Mouse (Mus musculus) megakaryocyte progenitor cell, adult 5-6 weeks (primary cell): ENCODE results near the gene Vrk1. TPM values are rescaled to one million over a fixed set of nuclear protein-coding genes. Genes with fewer than 3 reads are reported as not detected.

Source experiments
- ATAC-seq: replicated peaks from 2 replicates; pipeline ENCODE4 v1.8.0; 2016; ENCODE audit warnings: mild to moderate bottlenecking, moderate TSS enrichment, inconsistent platforms; ENCODE audit not compliant: poor library complexity
- total RNA-seq, 2 experiments: library from RNA; stranded (forward) in 1 of 2; stranded (reverse) in 1 of 2; fragments of 157-497, 149-512 nt in 1 of 2; fragments of 200-1000 nt in 1 of 2; gene quantifications; 2 replicates each; pipeline versions ENCODE4 v1.2.3 to v1.2.4; 2015 to 2017

Vrk1 gene
- total RNA-seq, 2 experiments from 2014 or later, result 137 to 182 TPM

- no peak for ATAC-seq
Measured at GRCm38 (mm10) chr12:105997028-105997786, 12.8 kb upstream of the Vrk1 start.

DNA sequence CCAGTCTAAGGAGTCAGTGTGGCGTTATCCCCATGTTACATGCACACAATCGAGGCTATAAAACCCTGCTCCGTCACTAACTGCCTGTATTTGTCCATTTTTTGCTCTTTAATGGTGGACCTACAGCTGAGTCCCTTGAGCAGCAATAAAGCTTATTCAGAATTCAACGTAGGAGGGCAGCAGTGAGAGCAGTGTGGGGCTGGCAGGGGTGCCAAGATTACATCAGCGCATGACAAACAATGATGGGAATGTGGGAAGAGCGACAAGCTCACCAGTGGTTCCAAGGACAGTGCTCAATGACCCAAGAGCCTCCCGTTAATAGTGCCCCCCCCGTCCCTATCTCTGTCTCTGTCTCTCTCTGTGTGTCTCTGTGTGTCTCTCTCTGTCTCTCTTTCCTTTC, 8.3 kb upstream of the Vrk1 start:
- ATAC-seq, result no peak

DNA sequence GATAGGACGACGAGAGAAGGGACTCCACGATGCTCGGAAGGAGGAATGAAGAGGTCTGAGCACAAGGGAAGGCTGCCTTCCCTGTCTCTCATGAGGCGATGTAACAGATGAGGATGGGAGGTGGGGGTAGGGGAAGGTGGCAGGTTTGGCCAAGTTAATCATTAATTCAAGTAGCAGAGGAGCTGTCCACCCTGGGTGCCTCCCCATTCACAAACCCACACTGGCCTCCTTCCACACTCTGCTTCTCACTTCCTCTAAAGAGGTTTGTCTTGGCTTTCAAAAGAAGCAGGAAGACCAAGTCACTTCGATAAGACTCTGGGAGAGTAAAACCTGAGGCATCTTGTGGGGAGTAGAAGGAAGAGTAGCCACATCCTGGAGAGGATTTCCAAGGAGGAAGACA, 5.3 kb upstream of the Vrk1 start:
- ATAC-seq, result peak; percentile 59

DNA sequence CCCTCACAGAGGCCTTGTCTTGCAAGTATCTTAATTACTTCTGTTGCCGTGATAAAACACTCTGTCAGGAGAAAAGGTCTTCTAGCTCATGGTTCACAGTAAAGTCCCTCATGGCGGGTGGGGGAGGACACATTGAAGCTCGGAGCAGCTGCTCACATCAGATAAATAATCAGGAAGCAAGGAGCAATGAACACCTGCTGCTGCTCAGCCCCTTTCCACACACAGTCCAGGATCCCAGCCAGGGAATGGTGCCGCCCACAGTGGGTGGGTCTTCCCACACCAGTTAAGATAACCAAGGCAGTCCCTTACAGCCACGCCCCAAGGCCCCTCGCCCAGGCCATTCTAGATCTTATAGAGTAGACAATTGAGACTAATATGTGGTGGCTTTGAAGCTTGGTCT, 3.8 kb upstream of the Vrk1 start:
- ATAC-seq, result peak; percentile 38

GRCm38 (mm10) chr12:106008348-106009050, 1.5 kb upstream of the Vrk1 start:
- no peak for ATAC-seq

- no peak for ATAC-seq
Measured at GRCm38 (mm10) chr12:106009122-106009870, 732 bp upstream of the Vrk1 start.

GRCm38 (mm10) chr12:106012161-106012560, 2.1 kb downstream of the Vrk1 start:
- ATAC-seq, result no peak

- peak; percentile 91 for ATAC-seq
Measured at GRCm38 (mm10) chr12:106016265-106017012, 6.4 kb downstream of the Vrk1 start.

DNA sequence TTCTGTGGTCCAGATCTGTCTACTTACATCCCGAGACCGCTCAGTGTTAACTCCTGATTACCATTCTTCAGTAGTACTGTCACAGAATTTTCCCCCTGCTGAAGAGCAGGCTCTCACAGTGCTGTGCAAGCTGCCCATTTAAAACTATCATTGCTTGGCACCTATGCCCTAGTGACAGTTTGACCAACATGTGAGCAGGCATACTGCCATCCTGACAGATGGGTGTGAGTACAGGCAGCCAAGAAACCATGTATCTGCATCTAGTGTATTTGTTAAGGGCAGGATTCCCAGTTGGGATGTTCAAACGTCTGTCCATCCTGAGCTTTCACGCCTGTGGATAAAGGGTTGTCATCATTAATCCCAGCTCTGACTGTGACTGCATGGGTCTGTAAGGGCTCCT, 10.0 kb downstream of the Vrk1 start:
- no peak for ATAC-seq

GRCm38 (mm10) chr12:106023652-106024051, 13.6 kb downstream of the Vrk1 start:
- 0 out of 2 replicates have a peak, but pooled peaks have one; percentile 23 for ATAC-seq

DNA sequence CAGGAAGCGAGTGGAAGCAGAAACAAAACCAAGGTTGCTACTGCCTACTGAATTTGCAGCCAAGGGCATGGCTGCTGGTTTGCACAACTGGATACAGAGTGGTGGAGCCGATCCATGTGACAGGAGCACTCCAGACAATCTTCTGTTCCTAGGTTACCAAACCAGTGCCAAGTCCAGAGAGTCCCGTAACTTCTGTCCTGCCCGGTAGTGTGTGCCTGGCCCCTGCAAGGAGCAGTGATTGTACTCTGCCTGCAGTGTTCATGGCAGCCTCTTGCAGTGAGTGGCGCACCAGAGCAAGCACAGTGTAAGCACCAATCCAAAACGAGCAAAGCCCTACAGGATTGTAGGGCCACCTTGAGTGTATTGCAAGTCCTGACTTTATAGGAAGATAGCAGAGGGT, 15.4 kb downstream of the Vrk1 start:
- peak; percentile 49 for ATAC-seq

DNA sequence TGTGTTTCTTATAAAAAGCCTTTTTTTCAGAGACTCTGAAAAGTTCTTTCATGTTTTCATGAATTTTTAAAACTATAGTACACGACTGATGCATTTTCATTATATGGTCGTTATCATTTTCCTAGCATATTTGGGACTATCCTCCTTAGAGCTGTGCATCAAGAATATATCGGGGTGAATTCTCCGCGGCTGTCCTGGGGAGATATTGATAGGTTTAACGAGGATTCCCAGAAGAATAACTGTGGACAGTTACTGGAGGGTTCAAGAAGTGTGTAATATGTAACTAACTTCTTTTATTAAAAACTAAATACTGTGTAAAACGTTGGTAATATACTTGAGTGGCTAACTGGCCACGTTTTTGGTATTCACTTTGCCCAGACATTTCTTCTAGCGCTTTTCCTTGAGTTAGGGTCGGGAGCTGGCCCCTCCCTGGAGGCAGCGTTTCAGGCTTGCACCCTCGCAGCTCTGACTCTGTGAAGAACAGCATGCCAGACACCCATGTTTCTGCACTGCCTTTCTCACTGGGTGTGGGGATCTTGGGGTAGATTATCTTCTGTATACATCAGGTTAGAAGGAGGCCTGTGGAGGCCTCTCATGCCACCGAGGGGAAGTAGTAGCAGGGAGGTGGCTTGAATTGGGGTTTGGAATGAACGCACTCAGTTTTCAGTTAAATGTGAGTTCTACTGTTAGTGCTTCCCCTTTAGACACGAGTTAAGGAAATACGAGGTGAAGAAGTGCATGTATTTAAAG, 16.5 kb downstream of the Vrk1 start:
- peak; percentile 55 for ATAC-seq

DNA sequence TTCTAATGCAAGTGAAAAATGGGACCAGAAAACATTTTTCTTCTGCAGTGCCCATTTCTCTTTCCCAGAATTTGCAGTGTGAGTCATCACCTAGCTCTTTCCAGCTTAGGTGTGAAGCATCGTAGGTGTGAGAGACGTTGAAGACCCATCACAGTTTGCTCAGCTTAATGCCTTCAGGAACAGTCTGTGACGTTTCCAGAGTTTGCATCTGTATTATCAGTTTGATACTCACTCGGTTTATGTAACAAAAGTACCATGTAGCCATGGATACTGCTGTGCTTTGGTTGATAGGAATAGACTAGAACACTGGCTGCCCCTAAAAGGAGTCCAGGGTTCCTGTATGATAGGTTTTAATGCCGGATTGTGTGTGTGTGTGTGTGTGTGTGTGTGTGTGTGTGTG, 17.3 kb downstream of the Vrk1 start:
- peak; percentile 13 for ATAC-seq

- no peak for ATAC-seq
Measured at GRCm38 (mm10) chr12:106029582-106029981, 19.6 kb downstream of the Vrk1 start.

GRCm38 (mm10) chr12:106030146-106030745, 20.2 kb downstream of the Vrk1 start:
- ATAC-seq, result peak; percentile 55

DNA sequence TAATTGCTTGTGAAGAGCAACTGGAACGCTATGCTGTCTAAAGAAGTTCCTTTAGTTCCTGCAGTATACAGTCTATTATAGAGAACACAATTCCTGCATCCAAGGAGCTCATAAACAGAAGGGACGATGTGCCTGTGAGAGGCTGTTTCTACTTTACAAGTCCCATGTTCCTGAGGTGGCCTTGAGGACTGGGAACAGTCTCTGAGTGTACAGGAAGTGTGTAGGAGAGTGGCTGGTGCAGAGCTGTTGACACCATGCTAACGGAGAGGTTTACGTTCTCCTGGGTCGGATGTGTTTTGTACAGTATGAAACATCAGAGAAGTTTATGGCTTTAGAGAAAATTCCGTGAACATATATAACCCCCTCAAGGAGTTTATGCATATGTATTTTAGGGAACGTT, 20.8 kb downstream of the Vrk1 start:
- 0 out of 2 replicates have a peak, but pooled peaks have one; percentile 1 for ATAC-seq

GRCm38 (mm10) chr12:106031916-106032315, 21.9 kb downstream of the Vrk1 start:
- ATAC-seq, result no peak

- ATAC-seq, result no peak
Measured at GRCm38 (mm10) chr12:106032361-106032760, 22.3 kb downstream of the Vrk1 start.

DNA sequence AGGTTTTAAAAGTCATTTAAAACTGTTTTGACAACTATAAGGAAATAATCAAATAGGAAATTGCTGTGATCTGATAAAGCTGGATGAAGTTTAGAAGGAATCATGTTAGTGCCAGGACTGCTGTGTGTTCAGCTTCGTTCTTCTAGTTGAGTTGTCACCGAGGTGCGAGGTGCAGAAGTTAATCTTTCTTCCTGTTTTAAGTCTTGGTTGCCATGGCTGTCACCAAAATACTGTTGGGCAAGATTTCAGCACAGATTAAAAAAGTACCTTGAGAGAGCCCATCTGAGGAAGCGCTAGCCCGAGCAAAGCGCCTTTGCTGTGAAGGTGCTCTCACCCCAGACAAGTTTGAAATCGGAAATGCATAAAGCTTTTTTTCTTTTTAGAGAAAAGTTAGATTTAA, 24.2 kb downstream of the Vrk1 start:
- ATAC-seq, result peak; percentile 48

DNA sequence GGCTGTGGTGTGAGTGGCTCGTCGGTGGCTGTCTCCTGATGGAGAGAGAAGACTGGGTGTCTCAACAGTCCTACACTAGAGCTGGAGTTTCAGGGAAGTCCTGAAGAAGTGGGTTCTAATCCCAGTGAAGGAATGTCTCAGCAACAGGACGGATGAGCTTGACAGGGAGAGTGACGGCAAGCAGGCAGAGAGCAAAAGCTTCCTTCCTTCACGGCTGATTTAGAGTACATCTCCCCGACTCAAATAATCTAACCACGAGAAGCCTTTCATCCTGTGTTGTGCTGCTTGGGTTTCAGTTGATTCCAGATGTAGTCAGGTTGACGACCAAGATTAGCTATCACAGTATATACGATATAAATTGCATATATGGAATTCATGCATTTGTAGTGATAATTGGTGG, 24.7 kb downstream of the Vrk1 start:
- no peak for ATAC-seq
